Mouse (Mus musculus): Measurements from ENCODE around the gene Pam. TPM values are rescaled to one million over a fixed set of nuclear protein-coding genes. Genes with fewer than 3 reads are reported as not detected.

Pam gene
- polyA plus RNA-seq, 1 experiment = 67.3 TPM

GRCm38 (mm10) chr1:97873490-97874054 is 221.9 kb downstream of the Pam start:
- no peak overlapping the region for H3K4me3 ChIP-seq (ENCODE audit: control insufficient read depth, insufficient read depth, low read length)
- no peak for TF ChIP-seq POLR2A (IDR thresholded peaks at IDR 0.05; ENCODE audit: control insufficient read depth, extremely low read depth, insufficient read depth, low read length, poor library complexity)
- TF ChIP-seq CTCF (IDR thresholded peaks at IDR 0.05; ENCODE audit: borderline replicate concordance, control insufficient read depth, extremely low read depth, insufficient read depth, low read length, poor library complexity) = no peak
- no peaks in the 10 kb centered on the region for H3K36me3 ChIP-seq (ENCODE audit: control insufficient read depth, insufficient read depth, low read length)
- no peaks in the 10 kb centered on the region for H3K27me3 ChIP-seq (ENCODE audit: control insufficient read depth, insufficient read depth, low read length)
- no peak for DNase-seq
- no peak overlapping the region for H3K27ac ChIP-seq (ENCODE audit: control insufficient read depth, insufficient read depth, low read length)
- H3K4me1 ChIP-seq (replicated peaks; ENCODE audit: control insufficient read depth, insufficient read depth, low read length) = no peaks in the 10 kb centered on the region
- WGBS = 98% methylated on average over 2 of the region's 2 CpGs

- no peak for DNase-seq
- Histone ChIP-seq H3K27ac (ENCODE audit: control insufficient read depth, insufficient read depth, low read length) (no peak overlapping the region), H3K27me3 (ENCODE audit: control insufficient read depth, insufficient read depth, low read length) (no peaks in the 10 kb centered on the region), H3K4me1 (replicated peaks; ENCODE audit: control insufficient read depth, insufficient read depth, low read length) (no peaks in the 10 kb centered on the region), H3K4me3 (ENCODE audit: control insufficient read depth, insufficient read depth, low read length) (no peak overlapping the region), H3K36me3 (ENCODE audit: control insufficient read depth, insufficient read depth, low read length) (no peaks in the 10 kb centered on the region)
- WGBS = 78% methylated on average over 5 of the region's 5 CpGs
- TF ChIP-seq POLR2A (IDR thresholded peaks at IDR 0.05; ENCODE audit: control insufficient read depth, extremely low read depth, insufficient read depth, low read length, poor library complexity) (no peak), CTCF (IDR thresholded peaks at IDR 0.05; ENCODE audit: borderline replicate concordance, control insufficient read depth, extremely low read depth, insufficient read depth, low read length, poor library complexity) (no peak)
These were observed 223.0 kb downstream of the Pam start for GRCm38 (mm10) chr1:97872493-97872892.

DNA sequence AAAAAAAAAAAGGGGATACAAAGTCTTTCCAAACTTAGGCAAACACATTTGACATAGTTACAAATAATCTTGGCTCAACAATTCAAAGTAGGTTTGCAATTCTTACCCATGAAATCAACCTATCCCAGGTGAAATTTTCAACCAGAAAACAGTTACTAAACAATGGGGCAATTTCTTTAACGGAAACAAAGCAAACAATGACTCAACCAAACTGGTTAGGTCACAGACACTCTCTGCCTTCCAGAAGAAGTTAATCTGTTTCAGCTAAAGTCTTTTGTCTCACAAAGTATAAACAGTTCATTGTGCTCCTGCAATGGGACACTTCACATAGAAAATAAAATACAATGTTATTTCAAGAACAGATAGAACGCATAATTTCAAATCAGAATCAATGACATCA is 223.4 kb downstream of the Pam start:
- TF ChIP-seq CTCF (IDR thresholded peaks at IDR 0.05; ENCODE audit: borderline replicate concordance, control insufficient read depth, extremely low read depth, insufficient read depth, low read length, poor library complexity) (no peak), POLR2A (IDR thresholded peaks at IDR 0.05; ENCODE audit: control insufficient read depth, extremely low read depth, insufficient read depth, low read length, poor library complexity) (no peak)
- Histone ChIP-seq H3K4me3 (ENCODE audit: control insufficient read depth, insufficient read depth, low read length) (no peak overlapping the region), H3K27ac (ENCODE audit: control insufficient read depth, insufficient read depth, low read length) (no peak overlapping the region), H3K36me3 (ENCODE audit: control insufficient read depth, insufficient read depth, low read length) (no peaks in the 10 kb centered on the region), H3K4me1 (replicated peaks; ENCODE audit: control insufficient read depth, insufficient read depth, low read length) (no peaks in the 10 kb centered on the region), H3K27me3 (ENCODE audit: control insufficient read depth, insufficient read depth, low read length) (no peaks in the 10 kb centered on the region)
- WGBS = 97% methylated on average over 2 of the region's 2 CpGs
- no peak for DNase-seq

DNA sequence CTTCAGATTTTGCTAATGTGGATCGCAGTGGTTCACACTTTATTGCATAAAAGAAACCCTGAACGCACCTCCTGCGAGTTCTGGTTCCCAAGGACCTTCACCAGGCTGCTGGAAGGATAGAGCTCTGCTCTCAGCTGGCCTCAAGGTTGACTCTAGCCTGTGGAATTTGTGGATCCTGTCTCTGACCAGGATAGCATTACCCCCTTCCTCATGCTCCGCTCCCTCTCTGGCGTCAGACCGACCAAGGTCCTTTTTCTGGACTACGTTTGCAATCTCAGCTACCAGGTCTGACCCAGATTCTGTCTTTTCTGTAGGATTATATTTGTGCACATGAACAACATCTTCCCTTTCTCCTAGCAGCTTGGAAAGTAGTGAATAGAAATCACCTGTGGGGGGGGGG is 231.3 kb downstream of the Pam start:
- DNase-seq = no peak
- Histone ChIP-seq H3K4me3 (ENCODE audit: control insufficient read depth, insufficient read depth, low read length) (no peak overlapping the region), H3K27ac (ENCODE audit: control insufficient read depth, insufficient read depth, low read length) (no peak overlapping the region), H3K27me3 (ENCODE audit: control insufficient read depth, insufficient read depth, low read length) (no peaks in the 10 kb centered on the region), H3K4me1 (replicated peaks; ENCODE audit: control insufficient read depth, insufficient read depth, low read length) (no peaks in the 10 kb centered on the region), H3K36me3 (ENCODE audit: control insufficient read depth, insufficient read depth, low read length) (no peaks in the 10 kb centered on the region)
- TF ChIP-seq POLR2A (IDR thresholded peaks at IDR 0.05; ENCODE audit: control insufficient read depth, extremely low read depth, insufficient read depth, low read length, poor library complexity) (no peak), CTCF (IDR thresholded peaks at IDR 0.05; ENCODE audit: borderline replicate concordance, control insufficient read depth, extremely low read depth, insufficient read depth, low read length, poor library complexity) (no peak)
- 98% methylated on average over 7 of the region's 7 CpGs for whole genome bisulfite sequencing

GRCm38 (mm10) chr1:97863140-97863539 is 232.3 kb downstream of the Pam start:
- Histone ChIP-seq H3K36me3 (ENCODE audit: control insufficient read depth, insufficient read depth, low read length) (no peaks in the 10 kb centered on the region), H3K27ac (ENCODE audit: control insufficient read depth, insufficient read depth, low read length) (no peak overlapping the region), H3K4me1 (replicated peaks; ENCODE audit: control insufficient read depth, insufficient read depth, low read length) (no peaks in the 10 kb centered on the region), H3K4me3 (ENCODE audit: control insufficient read depth, insufficient read depth, low read length) (no peak overlapping the region), H3K27me3 (ENCODE audit: control insufficient read depth, insufficient read depth, low read length) (no peaks in the 10 kb centered on the region)
- no peak for DNase-seq
- WGBS = 97% methylated on average over 9 of the region's 9 CpGs
- no peak for TF ChIP-seq CTCF (IDR thresholded peaks at IDR 0.05; ENCODE audit: borderline replicate concordance, control insufficient read depth, extremely low read depth, insufficient read depth, low read length, poor library complexity)
- no peak for TF ChIP-seq POLR2A (IDR thresholded peaks at IDR 0.05; ENCODE audit: control insufficient read depth, extremely low read depth, insufficient read depth, low read length, poor library complexity)

- no peak overlapping the region for H3K4me3 ChIP-seq (ENCODE audit: control insufficient read depth, insufficient read depth, low read length)
- no peak for DNase-seq
- no peaks in the 10 kb centered on the region for H3K4me1 ChIP-seq (replicated peaks; ENCODE audit: control insufficient read depth, insufficient read depth, low read length)
- TF ChIP-seq POLR2A (IDR thresholded peaks at IDR 0.05; ENCODE audit: control insufficient read depth, extremely low read depth, insufficient read depth, low read length, poor library complexity) (no peak), CTCF (IDR thresholded peaks at IDR 0.05; ENCODE audit: borderline replicate concordance, control insufficient read depth, extremely low read depth, insufficient read depth, low read length, poor library complexity) (no peak)
- H3K36me3 ChIP-seq (ENCODE audit: control insufficient read depth, insufficient read depth, low read length) = no peaks in the 10 kb centered on the region
- no peaks in the 10 kb centered on the region for H3K27me3 ChIP-seq (ENCODE audit: control insufficient read depth, insufficient read depth, low read length)
- H3K27ac ChIP-seq (ENCODE audit: control insufficient read depth, insufficient read depth, low read length) = no peak overlapping the region
- WGBS = 92% methylated on average over 5 of the region's 5 CpGs
These were observed 232.7 kb downstream of the Pam start for GRCm38 (mm10) chr1:97862734-97863133.

DNA sequence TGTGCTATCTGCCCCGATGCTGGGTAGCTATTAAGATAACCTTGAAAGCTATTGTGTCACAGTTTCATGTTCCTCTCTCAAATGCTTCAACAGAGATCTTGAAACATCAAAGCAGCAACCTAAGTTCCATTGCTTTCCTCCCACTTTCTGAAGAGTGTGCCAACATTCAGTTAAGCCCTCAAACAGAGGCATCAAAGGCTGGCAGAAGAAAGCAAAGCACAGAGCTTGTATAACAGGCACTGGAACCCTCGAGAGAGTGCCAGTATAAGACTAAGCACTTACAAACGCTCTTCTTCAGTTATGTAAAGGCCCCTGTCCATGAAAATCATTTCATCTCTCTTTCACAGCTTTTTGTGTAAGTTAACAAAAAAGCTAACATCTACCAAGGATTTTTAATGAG is 241.2 kb downstream of the Pam start:
- Histone ChIP-seq H3K36me3 (ENCODE audit: control insufficient read depth, insufficient read depth, low read length) (no peaks in the 10 kb centered on the region), H3K27ac (ENCODE audit: control insufficient read depth, insufficient read depth, low read length) (no peak overlapping the region), H3K4me1 (replicated peaks; ENCODE audit: control insufficient read depth, insufficient read depth, low read length) (no peaks in the 10 kb centered on the region), H3K4me3 (ENCODE audit: control insufficient read depth, insufficient read depth, low read length) (no peak overlapping the region), H3K27me3 (ENCODE audit: control insufficient read depth, insufficient read depth, low read length) (no peaks in the 10 kb centered on the region)
- DNase-seq = no peak
- no peak for TF ChIP-seq POLR2A (IDR thresholded peaks at IDR 0.05; ENCODE audit: control insufficient read depth, extremely low read depth, insufficient read depth, low read length, poor library complexity)
- TF ChIP-seq CTCF (IDR thresholded peaks at IDR 0.05; ENCODE audit: borderline replicate concordance, control insufficient read depth, extremely low read depth, insufficient read depth, low read length, poor library complexity) = no peak
- WGBS = 84% methylated on average over 3 of the region's 3 CpGs

Measured in thymus, adult 2 months (tissue).